Mouse (Mus musculus) cerebellum, adult 2 months (tissue): ENCODE results near the gene Hsf5.

ENCODE experiments used
- CTCF ChIP-seq: fragments of 200-500 bp; IDR thresholded peaks from 2 replicates; pipeline ENCODE4 v1.5.1; 2011; ENCODE audit warnings: low read depth, mild to moderate bottlenecking, control low read depth, low read length, moderate library complexity, borderline replicate concordance; ENCODE audit not compliant: insufficient read depth
- POLR2A ChIP-seq: fragments of 200-500 bp; IDR thresholded peaks from 2 replicates; pipeline ENCODE4 v1.6.1; 2011; ENCODE audit warnings: low read length, control low read depth, borderline replicate concordance; ENCODE audit not compliant: insufficient read depth

- TF ChIP-seq CTCF (no peak), POLR2A (no peak)
These were observed 26.0 kb upstream of the Hsf5 start for GRCm38 (mm10) chr11:87590841-87591525.
